Mouse (Mus musculus) pancreas, adult 10 weeks (tissue): Measurements from ENCODE around the gene Gm3685. TPM values are rescaled to one million over a fixed set of nuclear protein-coding genes. Genes with fewer than 3 reads are reported as not detected.

Experiments used
- polyA plus RNA-seq: library from polyadenylated mRNA; stranded (reverse); fragments of 350-450 nt; fragmentation: Illumina TruSeq; extraction: RNeasy Lipid Tissue Mini Kit (QIAGEN cat#74804); gene quantifications from one replicate; pipeline ENCODE4 v1.2.3, GENCODE M21; 2015; ENCODE audit warnings: low read depth, low replicate concordance; ENCODE audit not compliant: insufficient read depth

The Gm3685 gene
- polyA plus RNA-seq: not detected

GRCm38 (mm10) chr14:7044870-7045269 is at the start of gene Gm3685:
Gene Gm3685 (minus strand): TSS chr14:7044970.

GRCm38 (mm10) chr14:7026781-7027749 is 17.7 kb downstream of the Gm3685 start, which contains the start of gene Gm10406:
Gene Gm10406 (minus strand): TSS chr14:7027449.

Other genes starting within 250 kb of the Gm3685 start
- gene Gm3642, start 204.7 kb downstream of the Gm3685 start, polyA plus RNA-seq: not detected
- gene Gm3667, start 155.0 kb downstream of the Gm3685 start, polyA plus RNA-seq: not detected
- not detected for gene Gm6356, start 71.2 kb downstream of the Gm3685 start, polyA plus RNA-seq
- gene Gm10406, start 17.5 kb downstream of the Gm3685 start, polyA plus RNA-seq: not detected
- not detected for gene Gm3696, start 55.7 kb upstream of the Gm3685 start, polyA plus RNA-seq
- not detected for gene Gm6676, start 80.4 kb upstream of the Gm3685 start, polyA plus RNA-seq
- gene Gm3512, start 129.6 kb upstream of the Gm3685 start, polyA plus RNA-seq: not detected
- gene Gm16434, start 149.6 kb upstream of the Gm3685 start, polyA plus RNA-seq: not detected
- gene Gm3727, start 219.7 kb upstream of the Gm3685 start, polyA plus RNA-seq: not detected